Mouse (Mus musculus) limb, embryonic 15.5 days (tissue): ENCODE measurements around the gene Nos1ap. TPM values are rescaled to one million over a fixed set of nuclear protein-coding genes. Genes with fewer than 3 reads are reported as not detected.

Experiments
- ATAC-seq: fragments of 200-750 bp; cut with Nextera tagmentation; 2 replicates; pipeline ENCODE4 v1.8.0; 2017; ENCODE audit warnings: low read depth, moderate TSS enrichment; ENCODE audit not compliant: insufficient number of reproducible peaks, low FRiP score, low TSS enrichment
- H3K27ac ChIP-seq: fragments of 300-500 bp; sonication (generic); 2 replicates; pipeline ENCODE4 v1.5.1; 2015; ENCODE audit warnings: moderate library complexity, mild to moderate bottlenecking, inconsistent platforms
- H3K27me3 ChIP-seq: fragments of 300-500 bp; sonication (generic); 2 replicates; pipeline ENCODE4 v1.6.1; 2015; ENCODE audit warnings: inconsistent platforms
- H3K36me3 ChIP-seq: fragments of 300-500 bp; sonication (generic); 2 replicates; pipeline ENCODE4 v1.6.1; 2015; ENCODE audit warnings: inconsistent platforms
- H3K4me1 ChIP-seq: fragments of 300-500 bp; sonication (generic); 2 replicates; pipeline ENCODE4 v1.6.1; 2015; ENCODE audit warnings: inconsistent platforms
- H3K4me2 ChIP-seq: fragments of 300-500 bp; sonication (generic); 2 replicates; pipeline ENCODE4 v1.6.1; 2015; ENCODE audit warnings: mild to moderate bottlenecking, inconsistent platforms
- H3K4me3 ChIP-seq: fragments of 300-500 bp; sonication (generic); 2 replicates; pipeline ENCODE4 v1.5.1; 2015; ENCODE audit warnings: mild to moderate bottlenecking, inconsistent platforms
- H3K9ac ChIP-seq: fragments of 300-500 bp; sonication (generic); 2 replicates; pipeline ENCODE4 v1.6.1; 2015; ENCODE audit warnings: inconsistent platforms
- H3K9me3 ChIP-seq: fragments of 300-500 bp; sonication (generic); 2 replicates; pipeline ENCODE4 v1.6.1; 2016; ENCODE audit warnings: inconsistent platforms
- WGBS: fragments of 180-500 bp; shearing (Covaris S2); methylation state at CpG from one replicate; pipeline ENCODE4 v1.1.7; 2015; 5-methylcytosine and 5-hydroxymethylcytosine counted together
- polyA plus RNA-seq: library from polyadenylated mRNA; unstranded; fragments of >200 nt; fragmentation: Nextera tagmentation; extraction: Ambion mirVana; gene quantifications from 2 replicates; pipeline ENCODE4 v1.2.1, GENCODE M21; 2015

Nos1ap gene
- polyA plus RNA-seq, 1 experiment from 2014 or later, result 10.1 TPM

GRCm38 (mm10) chr1:170294786-170295570 lies 294.7 kb downstream of the Nos1ap start:
- 83% methylated on average over 15 of the region's 15 CpGs for WGBS
- H3K27ac ChIP-seq, result no peak overlapping the region
- no peaks in the 10 kb centered on the region for H3K36me3 ChIP-seq
- no peaks in the 10 kb centered on the region for H3K4me1 ChIP-seq
- no peak for ATAC-seq
- no peaks in the 10 kb centered on the region for H3K9me3 ChIP-seq
- no peak overlapping the region for H3K4me2 ChIP-seq
- H3K27me3 ChIP-seq, result no peaks in the 10 kb centered on the region
- H3K9ac ChIP-seq, result no peak overlapping the region
- no peak overlapping the region for H3K4me3 ChIP-seq

GRCm38 (mm10) chr1:170293257-170293656 lies 296.4 kb downstream of the Nos1ap start:
- no peak for ATAC-seq
- Histone ChIP-seq H3K27ac (no peak overlapping the region), H3K4me1 (no peaks in the 10 kb centered on the region), H3K36me3 (no peaks in the 10 kb centered on the region), H3K9ac (no peak overlapping the region), H3K9me3 (no peaks in the 10 kb centered on the region), H3K4me3 (no peak overlapping the region), H3K4me2 (no peak overlapping the region), H3K27me3 (no peaks in the 10 kb centered on the region)
- WGBS, result 77% methylated on average over 5 of the region's 5 CpGs

- no peak for ATAC-seq
- Histone ChIP-seq H3K36me3 (no peaks in the 10 kb centered on the region), H3K4me1 (no peaks in the 10 kb centered on the region), H3K4me2 (no peak overlapping the region), H3K9ac (no peak overlapping the region), H3K9me3 (no peaks in the 10 kb centered on the region), H3K27me3 (no peaks in the 10 kb centered on the region), H3K27ac (no peak overlapping the region), H3K4me3 (no peak overlapping the region)
- WGBS, result 34% methylated on average over 9 of the region's 9 CpGs
These were observed 297.3 kb downstream of the Nos1ap start for GRCm38 (mm10) chr1:170292239-170292951.

DNA sequence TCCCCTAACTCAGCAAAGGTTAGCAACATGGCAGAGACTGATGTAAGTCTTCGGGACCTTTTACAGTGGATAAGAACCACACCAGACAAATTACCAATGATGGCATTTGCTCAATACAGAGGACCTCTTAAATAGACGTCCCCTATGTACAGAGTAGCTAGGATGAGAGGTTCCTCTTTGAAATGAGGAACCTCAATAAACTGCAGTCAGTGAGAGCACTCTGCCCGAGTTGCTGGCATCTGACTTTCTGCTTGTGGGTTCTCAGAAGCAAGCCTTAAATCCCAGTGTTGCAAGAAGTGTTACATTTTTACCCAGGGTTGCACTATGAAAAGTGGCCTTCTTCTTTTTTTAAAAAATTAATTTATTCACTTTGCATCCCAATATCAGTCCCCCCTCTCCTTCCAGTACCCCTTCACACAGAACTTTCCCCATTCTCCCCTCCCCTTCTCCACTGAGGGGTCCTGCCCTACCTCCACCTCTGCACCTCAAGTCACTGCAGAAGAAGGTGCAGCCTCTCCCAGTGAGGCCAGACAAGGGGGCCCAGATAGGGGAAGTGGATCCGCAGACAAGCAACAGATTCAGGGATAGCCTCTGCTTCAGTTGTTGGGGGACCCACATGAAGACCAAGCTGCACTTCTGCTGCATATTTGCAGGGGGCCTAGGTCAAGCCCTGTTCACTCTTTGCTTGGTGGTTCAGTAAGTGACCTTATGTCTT lies 307.1 kb downstream of the Nos1ap start:
- ATAC-seq, result no peak
- H3K36me3 ChIP-seq, result no peaks in the 10 kb centered on the region
- H3K27me3 ChIP-seq, result no peaks in the 10 kb centered on the region
- no peaks in the 10 kb centered on the region for H3K9me3 ChIP-seq
- no peaks in the 10 kb centered on the region for H3K4me1 ChIP-seq
- no peak overlapping the region for H3K4me2 ChIP-seq
- H3K4me3 ChIP-seq, result no peak overlapping the region
- 69% methylated on average over 4 of the region's 4 CpGs for WGBS
- H3K9ac ChIP-seq, result no peak overlapping the region
- no peak overlapping the region for H3K27ac ChIP-seq

- WGBS, result 72% methylated on average over 3 of the region's 3 CpGs
- no peaks in the 10 kb centered on the region for H3K4me1 ChIP-seq
These were observed 312.6 kb downstream of the Nos1ap start, which contains the start of gene Sh2d1b1 for GRCm38 (mm10) chr1:170277016-170277415. Sh2d1b1 (plus strand) TSS chr1:170277320.

DNA sequence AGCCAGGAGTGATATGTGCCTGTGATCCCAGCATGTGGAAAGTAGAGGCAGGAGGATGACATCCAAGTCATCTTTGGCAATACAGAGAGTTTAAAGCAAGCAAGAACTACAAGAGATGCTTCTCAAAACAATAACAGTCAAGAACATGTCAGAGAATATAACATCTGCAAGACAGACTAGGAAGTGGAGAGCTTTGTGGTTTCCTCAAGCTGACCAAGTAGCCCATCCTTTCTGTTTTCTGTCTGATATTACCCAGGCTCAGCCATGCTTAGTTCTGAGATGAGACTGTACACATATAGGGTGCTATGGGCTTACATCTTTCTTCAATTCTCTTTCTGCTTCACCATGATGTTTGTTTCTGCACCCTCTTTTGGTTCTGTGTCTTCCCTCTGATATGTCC lies 316.4 kb downstream of the Nos1ap start:
- H3K36me3 ChIP-seq, result no peaks in the 10 kb centered on the region
- no peak overlapping the region for H3K4me3 ChIP-seq
- H3K9ac ChIP-seq, result no peak overlapping the region
- H3K27me3 ChIP-seq, result no peaks in the 10 kb centered on the region
- no peak overlapping the region for H3K27ac ChIP-seq
- no peak for ATAC-seq
- H3K4me2 ChIP-seq, result no peak overlapping the region
- H3K9me3 ChIP-seq, result no peaks in the 10 kb centered on the region
- H3K4me1 ChIP-seq, result no peaks in the 10 kb centered on the region

More at GRCm38 (mm10) chr1:170277016-170277415, 312.6 kb downstream of the Nos1ap start, which contains the start of gene Sh2d1b1:
- Histone ChIP-seq H3K36me3 (no peaks in the 10 kb centered on the region), H3K27ac (no peak within 1 kb of the TSS), H3K9me3 (no peaks in the 10 kb centered on the region), H3K27me3 (no peaks in the 10 kb centered on the region), H3K4me2 (no peak within 1 kb of the TSS), H3K4me3 (no peak within 1 kb of the TSS), H3K9ac (no peak within 1 kb of the TSS)
- no peak for ATAC-seq

DNA sequence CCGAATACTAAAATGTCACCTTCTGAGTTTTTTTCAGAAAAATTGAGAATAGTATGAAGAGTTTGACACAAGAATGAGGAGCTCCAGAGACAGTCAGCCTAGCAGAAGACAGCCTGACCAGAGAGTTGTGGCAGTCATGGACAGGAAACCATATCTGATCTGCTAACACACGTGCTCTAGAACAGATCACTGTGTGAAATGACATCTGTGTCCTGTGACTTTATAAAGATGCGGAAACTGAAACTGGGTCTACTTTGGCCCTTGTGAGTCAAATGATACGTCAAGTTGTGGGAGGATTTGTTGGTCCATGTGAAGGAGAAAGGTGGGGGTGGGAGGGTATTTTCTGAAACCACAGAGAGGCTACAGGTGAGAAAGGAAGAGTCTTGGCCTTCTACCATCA lies 319.0 kb downstream of the Nos1ap start:
- Histone ChIP-seq H3K4me1 (no peaks in the 10 kb centered on the region), H3K27ac (no peak overlapping the region), H3K9ac (no peak overlapping the region), H3K27me3 (no peaks in the 10 kb centered on the region), H3K36me3 (no peaks in the 10 kb centered on the region), H3K4me3 (no peak overlapping the region), H3K9me3 (peaks cover 4% of the 10 kb centered on the region; the same call in 1 of the 2 replicates), H3K4me2 (no peak overlapping the region)
- WGBS, result 87% methylated on average over 4 of the region's 4 CpGs
- ATAC-seq, result no peak

- Histone ChIP-seq H3K4me3 (no peak overlapping the region), H3K4me1 (no peaks in the 10 kb centered on the region), H3K4me2 (no peak overlapping the region), H3K36me3 (no peaks in the 10 kb centered on the region), H3K9ac (no peak overlapping the region), H3K9me3 (peaks cover 4% of the 10 kb centered on the region; the same call in 1 of the 2 replicates), H3K27ac (no peak overlapping the region), H3K27me3 (no peaks in the 10 kb centered on the region)
- no peak for ATAC-seq
- WGBS, result 81% methylated on average over 6 of the region's 6 CpGs
These were observed 319.4 kb downstream of the Nos1ap start for GRCm38 (mm10) chr1:170270281-170270680.

DNA sequence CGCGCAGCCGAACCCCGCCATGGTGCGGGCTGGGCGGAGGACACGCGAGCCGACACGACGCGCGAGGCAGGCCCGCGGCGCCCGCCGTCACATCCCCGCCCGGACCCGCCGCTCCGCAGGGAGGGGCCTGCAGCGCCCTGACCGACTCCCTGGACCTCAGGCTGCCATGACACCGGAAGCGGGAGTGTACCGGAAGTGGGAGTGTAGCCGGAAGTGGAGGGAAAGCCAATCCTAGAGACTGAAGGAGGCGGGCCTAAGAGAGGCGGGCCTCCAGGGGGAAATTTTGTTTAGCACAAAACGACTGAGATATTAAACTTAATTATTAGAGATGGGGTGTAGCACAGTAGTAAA lies 334.1 kb downstream of the Nos1ap start:
- Histone ChIP-seq H3K27me3 (no peaks in the 10 kb centered on the region), H3K27ac (peak overlapping the region; percentile 11; the same call in 1 of the 2 replicates), H3K4me3 (peak overlapping the region; percentile 60), H3K4me1 (peaks cover 4% of the 10 kb centered on the region; the same call in 1 of the 2 replicates), H3K9ac (peak overlapping the region; percentile 35), H3K4me2 (peak overlapping the region; percentile 66), H3K36me3 (no peaks in the 10 kb centered on the region), H3K9me3 (no peaks in the 10 kb centered on the region)
- WGBS, result 9% methylated on average over 32 of the region's 32 CpGs
- ATAC-seq, result peak; percentile 86

GRCm38 (mm10) chr1:170254893-170255559 lies 334.6 kb downstream of the Nos1ap start:
- peak overlapping the region; percentile 35 for H3K9ac ChIP-seq

More at GRCm38 (mm10) chr1:170254893-170255559, 334.6 kb downstream of the Nos1ap start:
- WGBS, result 25% methylated on average over 30 of the region's 30 CpGs
- no peaks in the 10 kb centered on the region for H3K9me3 ChIP-seq
- no peaks in the 10 kb centered on the region for H3K27me3 ChIP-seq
- peak overlapping the region; percentile 11; the same call in 1 of the 2 replicates for H3K27ac ChIP-seq
- ATAC-seq, result 0 out of 2 replicates have a peak, but pooled peaks have one; percentile 14
- H3K4me3 ChIP-seq, result peak overlapping the region; percentile 60
- H3K4me2 ChIP-seq, result peak overlapping the region; percentile 66
- peaks cover 4% of the 10 kb centered on the region; the same call in 1 of the 2 replicates for H3K4me1 ChIP-seq
- H3K36me3 ChIP-seq, result no peaks in the 10 kb centered on the region
